Mouse (Mus musculus) embryonic fibroblast, embryonic 13.5 days (primary cell): Measurements from ENCODE around the gene Umad1.

Experiments
- CTCF ChIP-seq: IDR thresholded peaks from 2 replicates; pipeline ENCODE4 v1.5.1; 2011; ENCODE audit warnings: mild to moderate bottlenecking, control low read depth, low read length, moderate library complexity, borderline replicate concordance; ENCODE audit not compliant: insufficient read depth
- POLR2A ChIP-seq: IDR thresholded peaks from 2 replicates; pipeline ENCODE4 v1.6.1; 2011; ENCODE audit warnings: low read depth, mild to moderate bottlenecking, control low read depth, low read length, moderate library complexity

- TF ChIP-seq POLR2A, result no peak
- TF ChIP-seq CTCF, result no peak
Measured at GRCm38 (mm10) chr6:8423142-8423541, 164.1 kb downstream of the Umad1 start.
